Mouse (Mus musculus) left cerebral cortex, adult 6 months (tissue): ENCODE results near the gene Mospd1. TPM values are rescaled to one million over a fixed set of nuclear protein-coding genes. Genes with fewer than 3 reads are reported as not detected.

Experiments
- long read RNA-seq, 2 experiments: library from polyadenylated mRNA; unstranded; transcript quantifications; one replicate each; pipeline ENCODE4 v2.0.0; 2019 to 2020
- polyA plus RNA-seq: library from polyadenylated mRNA; unstranded; fragments of <200 nt; fragmentation: Nextera tagmentation; gene quantifications from 2 replicates; pipeline ENCODE4 v1.2.3, GENCODE M21; 2021

The Mospd1 gene
- 13.0 and 18.4 TPM in 2 replicates for polyA plus RNA-seq
- long read RNA-seq, experiment 1, transcript Mospd1-202 (6 exons, 1,773 nt), result major isoform, 135 of 170 reads
- long read RNA-seq, experiment 1, partial matches to known transcripts, result 6 of 170 reads
- long read RNA-seq, experiment 1, other reads (novel, unspliced or antisense), result 26 of 170 reads
- long read RNA-seq, experiment 2, transcript Mospd1-202 (6 exons, 1,773 nt), result major isoform, 11 of 18 reads
- long read RNA-seq, experiment 2, partial matches to known transcripts, result 3 of 18 reads
- long read RNA-seq, experiment 2, other reads (novel, unspliced or antisense), result 4 of 18 reads

GRCm38 (mm10) chrX:53370366-53370740 lies at the start of gene Mospd1:
Mospd1 (minus strand) TSS chrX:53370502.

Other genes starting within 250 kb of the Mospd1 start
- not detected in 2 replicates for gene Plac1, start 130.4 kb downstream of the Mospd1 start, polyA plus RNA-seq
- 1.6 and 2.0 TPM in 2 replicates for gene Fam122b, start 100.7 kb downstream of the Mospd1 start, polyA plus RNA-seq
- not detected in 2 replicates for gene Fam122c, start 97.1 kb downstream of the Mospd1 start, polyA plus RNA-seq
- not detected in 2 replicates for gene Etd, start 64.4 kb upstream of the Mospd1 start, polyA plus RNA-seq
- 326 and 330 TPM in 2 replicates for gene Rtl8c, start 237.5 kb upstream of the Mospd1 start, polyA plus RNA-seq
- 0.34 TPM in 1 of 2 replicates, not detected in the other for gene Gm14597, start 238.5 kb upstream of the Mospd1 start, polyA plus RNA-seq